Mouse (Mus musculus): ENCODE results near the gene Cfap45. TPM values are rescaled to one million over a fixed set of nuclear protein-coding genes. Genes with fewer than 3 reads are reported as not detected.

The Cfap45 gene
- polyA plus RNA-seq, 1 experiment, result not detected

- WGBS, result 57% methylated on average over 12 of the region's 12 CpGs
- H3K4me3 ChIP-seq (ENCODE audit: insufficient read depth, low read depth, low read length), result 0 out of 2 replicates have a peak overlapping the region, but pooled peaks have one; percentile 46
- TF ChIP-seq POLR2A (IDR thresholded peaks at IDR 0.05; ENCODE audit: insufficient read depth, low read depth, low read length) (no peak), CTCF (IDR thresholded peaks at IDR 0.05; ENCODE audit: insufficient read depth, low read depth, low read length) (no peak)
- H3K27ac ChIP-seq (ENCODE audit: insufficient read depth, low read depth, low read length), result no peak overlapping the region
- H3K4me1 ChIP-seq (ENCODE audit: control insufficient read depth, insufficient read depth, low read length), result peaks cover 27% of the 10 kb centered on the region
Observed at GRCm38 (mm10) chr1:172489585-172490250, 30.9 kb upstream of the Cfap45 start.

- H3K4me1 ChIP-seq (ENCODE audit: control insufficient read depth, insufficient read depth, low read length), result peaks cover 21% of the 10 kb centered on the region
- no peak overlapping the region for H3K27ac ChIP-seq (ENCODE audit: insufficient read depth, low read depth, low read length)
- peak overlapping the region; percentile 46 for H3K4me3 ChIP-seq (ENCODE audit: insufficient read depth, low read depth, low read length)
- TF ChIP-seq CTCF (IDR thresholded peaks at IDR 0.05; ENCODE audit: insufficient read depth, low read depth, low read length) (peak; percentile 91), POLR2A (IDR thresholded peaks at IDR 0.05; ENCODE audit: insufficient read depth, low read depth, low read length) (no peak)
- WGBS, result 5% methylated on average over 10 of the region's 10 CpGs
Observed at GRCm38 (mm10) chr1:172490261-172490661, 30.3 kb upstream of the Cfap45 start.

GRCm38 (mm10) chr1:172492047-172492446 is 28.6 kb upstream of the Cfap45 start:
- no peak overlapping the region for H3K4me3 ChIP-seq (ENCODE audit: insufficient read depth, low read depth, low read length)
- no peak overlapping the region for H3K27ac ChIP-seq (ENCODE audit: insufficient read depth, low read depth, low read length)
- TF ChIP-seq POLR2A (IDR thresholded peaks at IDR 0.05; ENCODE audit: insufficient read depth, low read depth, low read length) (no peak), CTCF (IDR thresholded peaks at IDR 0.05; ENCODE audit: insufficient read depth, low read depth, low read length) (no peak)
- 90% methylated on average over 8 of the region's 8 CpGs for WGBS
- peaks cover 7% of the 10 kb centered on the region for H3K4me1 ChIP-seq (ENCODE audit: control insufficient read depth, insufficient read depth, low read length)

- 88% methylated on average over 6 of the region's 6 CpGs for WGBS
- no peak overlapping the region for H3K4me3 ChIP-seq (ENCODE audit: insufficient read depth, low read depth, low read length)
- H3K4me1 ChIP-seq (ENCODE audit: control insufficient read depth, insufficient read depth, low read length), result peaks cover 7% of the 10 kb centered on the region
- TF ChIP-seq CTCF (IDR thresholded peaks at IDR 0.05; ENCODE audit: insufficient read depth, low read depth, low read length), result no peak
- TF ChIP-seq POLR2A (IDR thresholded peaks at IDR 0.05; ENCODE audit: insufficient read depth, low read depth, low read length), result no peak
- no peak overlapping the region for H3K27ac ChIP-seq (ENCODE audit: insufficient read depth, low read depth, low read length)
Observed at GRCm38 (mm10) chr1:172493516-172493915, 27.1 kb upstream of the Cfap45 start.

- no peak for TF ChIP-seq CTCF (IDR thresholded peaks at IDR 0.05; ENCODE audit: insufficient read depth, low read depth, low read length)
- no peak for TF ChIP-seq POLR2A (IDR thresholded peaks at IDR 0.05; ENCODE audit: insufficient read depth, low read depth, low read length)
- Histone ChIP-seq H3K4me3 (ENCODE audit: insufficient read depth, low read depth, low read length) (no peak overlapping the region), H3K4me1 (ENCODE audit: control insufficient read depth, insufficient read depth, low read length) (peaks cover 11% of the 10 kb centered on the region), H3K27ac (ENCODE audit: insufficient read depth, low read depth, low read length) (no peak overlapping the region)
- WGBS, result 90% methylated on average over 17 of the region's 17 CpGs
Observed at GRCm38 (mm10) chr1:172496030-172496429, 24.6 kb upstream of the Cfap45 start.

- Histone ChIP-seq H3K4me1 (ENCODE audit: control insufficient read depth, insufficient read depth, low read length) (peaks cover 25% of the 10 kb centered on the region), H3K4me3 (ENCODE audit: insufficient read depth, low read depth, low read length) (no peak overlapping the region), H3K27ac (ENCODE audit: insufficient read depth, low read depth, low read length) (no peak overlapping the region)
- WGBS, result 90% methylated on average over 10 of the region's 10 CpGs
- TF ChIP-seq POLR2A (IDR thresholded peaks at IDR 0.05; ENCODE audit: insufficient read depth, low read depth, low read length) (no peak), CTCF (IDR thresholded peaks at IDR 0.05; ENCODE audit: insufficient read depth, low read depth, low read length) (no peak)
Observed at GRCm38 (mm10) chr1:172497428-172497827, 23.2 kb upstream of the Cfap45 start.

- H3K4me3 ChIP-seq (ENCODE audit: insufficient read depth, low read depth, low read length), result peak within 1 kb of the TSS; percentile 46
- TF ChIP-seq POLR2A (IDR thresholded peaks at IDR 0.05; ENCODE audit: insufficient read depth, low read depth, low read length), result 0 out of 2 replicates have a peak, but pooled peaks have one; percentile 25
- no peak for TF ChIP-seq CTCF (IDR thresholded peaks at IDR 0.05; ENCODE audit: insufficient read depth, low read depth, low read length)
- WGBS, result 13% methylated on average over 30 of the region's 30 CpGs
- H3K4me1 ChIP-seq (ENCODE audit: control insufficient read depth, insufficient read depth, low read length), result peaks cover 38% of the 10 kb centered on the region
- no peak within 1 kb of the TSS for H3K27ac ChIP-seq (ENCODE audit: insufficient read depth, low read depth, low read length)
Observed at GRCm38 (mm10) chr1:172499765-172500441, 20.7 kb upstream of the Cfap45 start, which contains the start of gene Tagln2. Tagln2 (plus strand) TSS chr1:172500047.

GRCm38 (mm10) chr1:172500451-172501370 is 19.9 kb upstream of the Cfap45 start:
- H3K4me1 ChIP-seq (ENCODE audit: control insufficient read depth, insufficient read depth, low read length), result peaks cover 38% of the 10 kb centered on the region
- no peak overlapping the region for H3K27ac ChIP-seq (ENCODE audit: insufficient read depth, low read depth, low read length)
- TF ChIP-seq CTCF (IDR thresholded peaks at IDR 0.05; ENCODE audit: insufficient read depth, low read depth, low read length), result no peak
- TF ChIP-seq POLR2A (IDR thresholded peaks at IDR 0.05; ENCODE audit: insufficient read depth, low read depth, low read length), result no peak
- peak overlapping the region; percentile 46 for H3K4me3 ChIP-seq (ENCODE audit: insufficient read depth, low read depth, low read length)
- 4% methylated on average over 56 of the region's 56 CpGs for WGBS

Data from olfactory bulb, adult 2 months (tissue).